Mouse (Mus musculus) limb, embryonic 10.5 days (tissue): ENCODE measurements around the gene Rnase4. TPM values are rescaled to one million over a fixed set of nuclear protein-coding genes. Genes with fewer than 3 reads are reported as not detected.

ENCODE experiments used
- DNase-seq: peaks from one replicate; pipeline ENCODE4 v3.0.0-alpha.2; 2017; ENCODE audit warnings: low spot score
- H3K27ac ChIP-seq: fragments of 300-500 bp; sonication (generic); 2 replicates; pipeline ENCODE4 v1.5.1; 2016; ENCODE audit warnings: mild to moderate bottlenecking
- H3K27me3 ChIP-seq: fragments of 300-500 bp; sonication (generic); 2 replicates; pipeline ENCODE4 v1.6.1; 2016; ENCODE audit warnings: low read depth, mild to moderate bottlenecking; ENCODE audit not compliant: poor library complexity, severe bottlenecking
- H3K36me3 ChIP-seq: fragments of 300-500 bp; sonication (generic); 2 replicates; pipeline ENCODE4 v1.6.1; 2016; ENCODE audit warnings: mild to moderate bottlenecking, moderate library complexity
- H3K4me1 ChIP-seq: fragments of 300-500 bp; sonication (generic); 2 replicates; pipeline ENCODE4 v1.6.1; 2016
- H3K4me3 ChIP-seq: fragments of 300-500 bp; sonication (generic); 2 replicates; pipeline ENCODE4 v1.5.1; 2016; ENCODE audit warnings: mild to moderate bottlenecking, moderate library complexity
- H3K9me3 ChIP-seq: fragments of 300-500 bp; sonication (generic); replicated peaks from 2 replicates; pipeline ENCODE4 v1.6.1; 2016; ENCODE audit warnings: mild to moderate bottlenecking
- WGBS: fragments of 180-500 bp; shearing (Covaris S2); methylation state at CpG from one replicate; pipeline ENCODE4 v1.1.7; 2016; 5-methylcytosine and 5-hydroxymethylcytosine counted together
- polyA plus RNA-seq: library from polyadenylated mRNA; unstranded; fragments of >200 nt; fragmentation: Nextera tagmentation; extraction: Ambion mirVana; gene quantifications from 2 replicates; pipeline ENCODE4 v1.2.1, GENCODE M21; 2016

Rnase4 gene
- polyA plus RNA-seq, 1 experiment from 2014 or later = 6.6 TPM

DNA sequence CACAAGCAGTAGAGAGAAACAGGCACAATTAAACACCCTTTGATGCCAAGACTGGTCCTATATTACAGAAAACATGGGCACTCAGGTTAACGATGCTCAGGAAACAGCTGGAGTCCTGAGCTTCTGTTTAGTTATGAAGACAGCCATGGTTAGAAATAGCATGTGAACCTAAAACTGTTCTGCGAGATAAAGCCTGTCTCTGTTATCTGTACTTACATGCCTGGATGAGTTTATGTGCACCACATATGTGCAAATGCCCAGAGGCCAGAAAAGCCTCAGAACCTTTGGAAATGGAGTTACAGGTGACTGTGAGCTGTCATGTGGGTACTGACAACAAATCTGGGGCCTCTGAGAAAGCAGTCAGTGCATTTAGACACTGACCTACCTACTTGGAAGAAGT is 53.1 kb downstream of the Rnase4 start:
- H3K27me3 ChIP-seq = no peaks in the 10 kb centered on the region
- H3K27ac ChIP-seq = no peak overlapping the region
- no peaks in the 10 kb centered on the region for H3K4me1 ChIP-seq
- H3K36me3 ChIP-seq = no peaks in the 10 kb centered on the region
- 85% methylated on average over 2 of the region's 2 CpGs for WGBS
- DNase-seq = no peak
- no peaks in the 10 kb centered on the region for H3K9me3 ChIP-seq
- no peak overlapping the region for H3K4me3 ChIP-seq

DNA sequence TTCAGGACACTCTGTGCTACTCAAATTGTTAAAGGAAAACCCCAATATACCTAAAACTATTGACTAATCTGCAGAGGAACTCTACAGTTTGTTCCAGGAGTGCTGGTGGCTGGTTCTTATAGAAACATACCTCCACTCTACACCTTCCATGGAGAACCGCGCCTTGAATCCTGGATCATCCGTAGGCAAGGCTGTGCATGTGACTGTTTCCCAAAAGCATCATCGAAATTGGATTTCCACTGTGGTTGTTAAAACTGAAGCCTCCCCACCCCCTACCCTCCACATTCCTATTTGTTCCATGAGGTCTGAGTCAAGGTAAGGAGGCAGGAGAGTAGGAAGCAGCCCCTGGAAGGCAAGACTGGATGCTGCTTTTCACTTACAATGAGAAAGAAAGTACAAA is 53.6 kb downstream of the Rnase4 start:
- Histone ChIP-seq H3K27me3 (no peaks in the 10 kb centered on the region), H3K4me1 (no peaks in the 10 kb centered on the region), H3K9me3 (no peaks in the 10 kb centered on the region), H3K4me3 (no peak overlapping the region), H3K27ac (no peak overlapping the region), H3K36me3 (no peaks in the 10 kb centered on the region)
- no peak for DNase-seq
- 98% methylated on average over 4 of the region's 4 CpGs for WGBS

DNA sequence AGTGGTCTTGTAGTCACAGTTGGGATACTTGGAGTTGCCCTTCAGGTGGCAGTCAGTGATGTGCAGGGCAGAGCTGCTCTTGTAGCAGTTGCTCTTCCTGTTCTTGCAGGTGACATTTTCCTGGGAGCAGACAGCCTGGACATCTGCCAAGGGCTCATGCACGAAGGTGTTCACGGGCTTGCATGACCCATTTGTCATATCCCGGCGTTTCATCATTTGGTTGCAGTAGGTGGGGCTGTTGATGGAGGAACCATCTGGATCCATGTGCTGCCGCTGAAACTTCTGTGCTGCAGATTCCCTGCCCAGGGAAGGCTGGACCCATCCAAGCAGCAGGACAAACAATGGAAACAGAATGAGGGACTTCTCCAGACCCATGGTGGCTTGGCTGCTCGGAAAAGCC is 54.6 kb downstream of the Rnase4 start:
- H3K4me3 ChIP-seq = no peak overlapping the region
- DNase-seq = no peak
- H3K27me3 ChIP-seq = no peaks in the 10 kb centered on the region
- H3K4me1 ChIP-seq = no peaks in the 10 kb centered on the region
- 90% methylated on average over 6 of the region's 6 CpGs for WGBS
- H3K27ac ChIP-seq = no peak overlapping the region
- H3K9me3 ChIP-seq = no peaks in the 10 kb centered on the region
- no peaks in the 10 kb centered on the region for H3K36me3 ChIP-seq

DNA sequence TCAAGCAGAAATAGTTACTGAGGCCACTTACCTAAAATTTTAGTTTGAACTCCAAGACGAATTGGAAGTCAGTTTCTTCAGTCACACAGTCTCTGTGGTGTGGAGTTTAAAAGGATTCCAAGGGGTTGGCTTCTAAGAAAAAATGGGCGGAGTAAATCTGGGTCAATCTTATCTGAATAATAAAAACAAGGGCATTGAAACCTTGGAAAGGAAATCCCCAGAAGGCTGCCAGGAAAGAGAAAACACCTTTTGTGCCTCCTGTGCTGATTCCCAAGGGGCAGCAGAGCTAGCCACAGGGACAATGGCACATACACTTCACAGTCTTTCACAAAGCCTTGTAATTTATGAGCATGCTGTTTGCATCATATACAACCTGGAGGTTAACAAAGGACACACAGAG is 55.8 kb downstream of the Rnase4 start, which contains the start of gene Rnase1:
Gene Rnase1, minus strand, starts transcription at position 101 of the 400 bp plus-strand sequence.
- Histone ChIP-seq H3K27me3 (no peaks in the 10 kb centered on the region), H3K36me3 (no peaks in the 10 kb centered on the region), H3K27ac (no peak within 1 kb of the TSS), H3K4me3 (no peak within 1 kb of the TSS), H3K9me3 (no peaks in the 10 kb centered on the region), H3K4me1 (no peaks in the 10 kb centered on the region)
- DNase-seq = no peak
- WGBS = 79% methylated on average over 2 of the region's 2 CpGs

DNA sequence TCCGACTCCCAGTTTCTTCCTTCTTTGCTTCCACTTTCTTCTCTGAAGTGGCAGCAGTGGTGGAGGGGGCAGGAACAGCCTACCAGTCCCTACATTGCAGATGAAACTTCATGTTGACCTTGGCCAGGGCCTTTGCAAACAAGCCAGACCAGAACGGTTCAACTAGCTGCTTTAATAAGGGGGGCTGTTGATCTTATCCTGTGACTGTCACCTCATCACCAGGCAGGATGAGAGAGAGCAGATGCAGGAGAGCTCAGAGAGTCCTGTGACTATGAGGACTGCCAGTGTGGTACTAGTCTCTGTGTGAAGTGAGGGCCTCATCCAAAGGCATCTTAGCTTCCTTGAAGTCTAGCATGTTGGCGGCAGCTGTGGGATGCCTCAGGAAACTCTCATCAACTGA is 57.1 kb downstream of the Rnase4 start:
- no peak for DNase-seq
- Histone ChIP-seq H3K27ac (no peak overlapping the region), H3K9me3 (no peaks in the 10 kb centered on the region), H3K36me3 (no peaks in the 10 kb centered on the region), H3K27me3 (no peaks in the 10 kb centered on the region), H3K4me1 (no peaks in the 10 kb centered on the region), H3K4me3 (no peak overlapping the region)
- 68% methylated on average over 3 of the region's 3 CpGs for WGBS

DNA sequence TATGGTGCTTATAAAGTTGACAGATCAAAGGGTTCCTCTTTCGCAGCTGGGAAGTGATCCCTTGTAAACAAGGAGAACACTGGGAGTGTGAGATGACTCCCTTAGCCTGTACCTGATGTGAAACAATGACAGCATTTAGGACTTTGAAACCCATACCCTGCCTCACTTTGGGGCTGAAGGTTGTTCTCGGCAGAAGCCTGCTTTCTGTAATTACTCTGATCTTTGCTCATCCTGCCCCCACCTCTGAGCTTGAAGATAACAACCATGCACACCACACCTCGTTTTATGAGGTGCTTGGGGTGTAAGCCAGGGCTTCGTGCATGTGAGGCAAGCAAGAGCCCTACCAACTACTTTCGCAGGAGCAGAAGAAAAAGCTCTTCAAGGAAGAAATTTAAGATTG is 58.3 kb downstream of the Rnase4 start:
- DNase-seq = no peak
- no peaks in the 10 kb centered on the region for H3K9me3 ChIP-seq
- H3K4me1 ChIP-seq = no peaks in the 10 kb centered on the region
- H3K4me3 ChIP-seq = no peak overlapping the region
- H3K27me3 ChIP-seq = no peaks in the 10 kb centered on the region
- no peaks in the 10 kb centered on the region for H3K36me3 ChIP-seq
- 29% methylated on average over 5 of the region's 5 CpGs for WGBS
- H3K27ac ChIP-seq = no peak overlapping the region

DNA sequence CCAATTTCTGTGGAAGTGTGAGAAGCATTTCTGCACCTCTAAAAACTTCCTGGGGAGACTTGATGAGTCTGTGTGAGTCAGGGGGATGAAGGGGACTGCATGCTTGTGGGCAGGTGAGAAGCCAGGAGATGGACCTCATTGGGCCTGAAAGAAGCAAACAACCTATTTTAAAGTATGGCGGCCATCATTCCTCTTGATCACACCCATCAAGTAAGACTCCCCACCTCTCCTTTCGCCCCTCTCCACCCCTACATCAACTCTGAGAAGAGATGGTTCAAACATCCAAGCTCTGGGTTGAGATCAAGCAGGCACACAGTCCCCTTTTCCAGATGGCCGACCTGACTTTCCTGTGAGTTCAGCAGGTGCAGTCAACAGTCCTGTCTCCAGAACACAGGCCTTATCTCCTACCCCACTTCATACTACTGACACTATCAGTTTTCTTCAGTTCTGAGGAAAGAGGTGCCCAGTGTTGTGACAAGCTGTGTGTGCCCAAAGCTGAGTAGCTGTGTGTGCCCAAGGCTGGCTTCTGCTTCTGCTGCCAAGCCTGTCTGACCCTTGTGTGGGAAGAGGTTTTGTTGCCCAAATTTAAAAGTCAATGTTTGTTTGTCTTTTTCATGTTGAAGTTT is 59.4 kb downstream of the Rnase4 start:
- WGBS = 88% methylated on average over 3 of the region's 3 CpGs
- Histone ChIP-seq H3K9me3 (no peaks in the 10 kb centered on the region), H3K36me3 (no peaks in the 10 kb centered on the region), H3K27me3 (no peaks in the 10 kb centered on the region), H3K4me3 (no peak overlapping the region), H3K27ac (no peak overlapping the region), H3K4me1 (no peaks in the 10 kb centered on the region)
- no peak for DNase-seq

DNA sequence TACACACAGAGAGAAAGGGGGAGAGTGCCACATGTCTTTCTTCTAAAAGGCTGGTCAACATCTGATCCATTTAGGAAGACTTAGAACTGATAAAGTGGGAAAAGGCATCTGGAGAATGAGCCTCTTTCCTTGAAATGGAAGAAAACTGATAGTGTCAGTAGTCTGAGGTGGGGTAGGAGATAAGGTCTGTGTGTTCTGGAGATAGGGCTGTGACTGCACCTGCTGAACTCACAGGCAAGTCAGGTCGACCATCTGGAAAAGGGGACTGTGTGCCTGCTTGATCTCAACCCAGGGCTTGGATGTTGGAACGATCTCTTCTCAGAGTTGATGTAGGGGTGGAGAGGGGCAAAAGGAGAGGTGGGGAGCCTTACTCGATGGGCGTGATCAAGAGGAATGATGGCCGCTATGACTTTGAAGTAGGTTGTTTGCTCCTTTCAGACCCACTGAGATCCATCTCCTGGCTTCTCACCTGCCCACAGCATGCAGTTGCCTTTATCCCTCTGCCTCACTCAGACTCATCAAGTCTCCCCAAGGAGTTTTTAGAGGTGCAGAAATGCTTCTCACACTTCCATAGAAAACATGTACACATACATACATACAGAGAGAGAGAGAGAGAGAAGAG is 61.5 kb downstream of the Rnase4 start:
- no peaks in the 10 kb centered on the region for H3K9me3 ChIP-seq
- no peaks in the 10 kb centered on the region for H3K36me3 ChIP-seq
- H3K4me3 ChIP-seq = no peak overlapping the region
- H3K27me3 ChIP-seq = no peaks in the 10 kb centered on the region
- no peak overlapping the region for H3K27ac ChIP-seq
- whole genome bisulfite sequencing = 68% methylated on average over 5 of the region's 5 CpGs
- no peak for DNase-seq
- no peaks in the 10 kb centered on the region for H3K4me1 ChIP-seq

Other genes starting within 250 kb of the Rnase4 start
- 3.8 and 5.7 TPM in 2 replicates for gene Tep1, start 220.5 kb upstream of the Rnase4 start, polyA plus RNA-seq
- 0.06 and 0.10 TPM in 2 replicates for gene Klhl33, start 193.6 kb upstream of the Rnase4 start, polyA plus RNA-seq
- 179 and 201 TPM in 2 replicates for gene Osgep, start 166.2 kb upstream of the Rnase4 start, polyA plus RNA-seq
- 526 and 613 TPM in 2 replicates for gene Apex1, start 166.1 kb upstream of the Rnase4 start, polyA plus RNA-seq
- gene Pip4p1, start 160.2 kb upstream of the Rnase4 start, polyA plus RNA-seq = 45.4 and 51.9 TPM in 2 replicates
- gene Pnp, start 160.0 kb upstream of the Rnase4 start, polyA plus RNA-seq = 88.3 and 89.7 TPM in 2 replicates
- not detected in 2 replicates for gene Gm49342, start 146.6 kb upstream of the Rnase4 start, polyA plus RNA-seq
- 0.48 and 0.65 TPM in 2 replicates for gene Pnp2, start 135.1 kb upstream of the Rnase4 start, polyA plus RNA-seq
- gene Rnase10, start 83.3 kb upstream of the Rnase4 start, polyA plus RNA-seq = not detected in 2 replicates
- not detected in 2 replicates for gene Rnase9, start 49.2 kb upstream of the Rnase4 start, polyA plus RNA-seq
- gene Rnase11, start 40.9 kb upstream of the Rnase4 start, polyA plus RNA-seq = not detected in 2 replicates
- 0.30 TPM in 1 of 2 replicates, not detected in the other for gene Rnase12, start 33.4 kb upstream of the Rnase4 start, polyA plus RNA-seq
- not detected in 2 replicates for gene Olfr750, start 16.6 kb upstream of the Rnase4 start, polyA plus RNA-seq
- 1.5 and 1.8 TPM in 2 replicates for gene Ang, start 73 bp downstream of the Rnase4 start, polyA plus RNA-seq
- gene Eddm3b, start 23.3 kb downstream of the Rnase4 start, polyA plus RNA-seq = not detected in 2 replicates
- gene Rnase6, start 32.8 kb downstream of the Rnase4 start, polyA plus RNA-seq = 0.14 TPM in 1 of 2 replicates, not detected in the other
- gene Rnase1, start 55.7 kb downstream of the Rnase4 start, polyA plus RNA-seq = 0.15 TPM in 1 of 2 replicates, not detected in the other
- not detected in 2 replicates for gene Rnase2b, start 71.2 kb downstream of the Rnase4 start, polyA plus RNA-seq
- not detected in 2 replicates for gene Ang2, start 108.1 kb downstream of the Rnase4 start, polyA plus RNA-seq
- not detected in 2 replicates for gene Ear14, start 112.3 kb downstream of the Rnase4 start, polyA plus RNA-seq
- not detected in 2 replicates for gene Rnase2a, start 165.0 kb downstream of the Rnase4 start, polyA plus RNA-seq